Mouse (Mus musculus): ENCODE measurements at regions not wholly inside any gene's neighbourhood (a gene's known extent, or its start where the extent isn't known, plus 50 kb on each side); places are given as distances from the start of the nearest gene placed in this dataset.

DNA sequence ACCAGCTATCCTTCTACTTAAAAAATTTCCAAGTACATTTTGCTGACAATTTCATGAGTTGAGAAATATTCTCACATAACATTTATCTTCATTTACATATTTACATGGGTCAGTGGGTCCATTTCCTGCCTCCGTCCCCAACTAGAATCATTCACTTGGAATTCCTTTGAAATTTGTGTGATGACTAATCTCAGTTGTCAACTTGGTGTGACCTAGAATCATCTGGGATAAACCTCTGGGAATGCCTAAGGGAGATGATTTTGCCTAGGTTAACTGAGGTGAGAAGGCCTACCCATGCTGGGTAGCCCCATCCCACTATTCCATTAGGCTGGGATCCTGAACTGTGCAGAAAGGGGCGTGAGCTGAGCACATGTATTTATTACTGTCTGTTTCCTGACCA is 63.8 kb downstream of the Ccng2 start:
- TF ChIP-seq CTCF (IDR thresholded peaks at IDR 0.05; ENCODE audit: low read depth, low read length) (no peak), GATA1 (IDR thresholded peaks at IDR 0.05; ENCODE audit: borderline replicate concordance, low read length) (no peak), TAL1 (conservative IDR thresholded peaks at IDR 0.05; ENCODE audit: low read depth, low read length) (no peak)
